Mouse (Mus musculus): Measurements from ENCODE around the gene Kif19a. TPM values are rescaled to one million over a fixed set of nuclear protein-coding genes. Genes with fewer than 3 reads are reported as not detected.

The Kif19a gene
- 2.2 and 3.0 TPM in 2 replicates for polyA plus RNA-seq (2016; fragmentation: Nextera tagmentation; extraction: Ambion mirVana)

GRCm38 (mm10) chr11:114764820-114765818, at the start of gene Kif19a:
Gene Kif19a, plus strand, starts transcription at chr11:114765388.
- 3% methylated on average over 48 of the region's 51 CpGs for WGBS
- H3K27me3 ChIP-seq: peaks cover 32% of the 10 kb centered on the region
- H3K36me3 ChIP-seq: no peaks in the 10 kb centered on the region
- peak within 1 kb of the TSS; percentile 44 for H3K4me3 ChIP-seq
- H3K4me1 ChIP-seq: peaks cover 14% of the 10 kb centered on the region
- no peaks in the 10 kb centered on the region for H3K9me3 ChIP-seq (replicated peaks)
- 0 out of 2 replicates have a peak, but pooled peaks have one; percentile 40 for ATAC-seq (ENCODE audit: low FRiP score)
- H3K4me2 ChIP-seq (replicated peaks): peak within 1 kb of the TSS; percentile 75
- H3K9ac ChIP-seq: peak within 1 kb of the TSS; percentile 9
- H3K27ac ChIP-seq: no peak within 1 kb of the TSS

GRCm38 (mm10) chr11:114715531-114715930, 49.7 kb upstream of the Kif19a start:
- Histone ChIP-seq H3K9ac (no peak overlapping the region), H3K27ac (no peak overlapping the region), H3K9me3 (replicated peaks) (no peaks in the 10 kb centered on the region), H3K4me1 (peaks cover 9% of the 10 kb centered on the region; the same call in 1 of the 2 replicates), H3K36me3 (peaks cover 12% of the 10 kb centered on the region), H3K4me2 (replicated peaks) (no peak overlapping the region), H3K4me3 (no peak overlapping the region), H3K27me3 (no peaks in the 10 kb centered on the region)
- WGBS: 72% methylated on average over 7 of the region's 7 CpGs
- ATAC-seq (ENCODE audit: low FRiP score): no peak

GRCm38 (mm10) chr11:114720535-114720934, 44.7 kb upstream of the Kif19a start:
- H3K4me2 ChIP-seq (replicated peaks): no peak overlapping the region
- ATAC-seq (ENCODE audit: low FRiP score): no peak
- no peak overlapping the region for H3K27ac ChIP-seq
- peaks cover 5% of the 10 kb centered on the region; the same call in 1 of the 2 replicates for H3K36me3 ChIP-seq
- no peak overlapping the region for H3K4me3 ChIP-seq
- H3K4me1 ChIP-seq: peaks cover 6% of the 10 kb centered on the region
- no peak overlapping the region for H3K9ac ChIP-seq
- WGBS: 85% methylated on average over 10 of the region's 10 CpGs
- H3K9me3 ChIP-seq (replicated peaks): no peaks in the 10 kb centered on the region
- H3K27me3 ChIP-seq: no peaks in the 10 kb centered on the region

GRCm38 (mm10) chr11:114722438-114722837, 42.8 kb upstream of the Kif19a start:
- Histone ChIP-seq H3K4me2 (replicated peaks) (no peak overlapping the region), H3K4me3 (no peak overlapping the region), H3K27me3 (no peaks in the 10 kb centered on the region), H3K9me3 (replicated peaks) (no peaks in the 10 kb centered on the region), H3K4me1 (peaks cover 13% of the 10 kb centered on the region), H3K36me3 (peaks cover 5% of the 10 kb centered on the region; the same call in 1 of the 2 replicates), H3K27ac (no peak overlapping the region), H3K9ac (no peak overlapping the region)
- ATAC-seq (ENCODE audit: low FRiP score): no peak
- WGBS: 86% methylated on average over 8 of the region's 8 CpGs

GRCm38 (mm10) chr11:114723030-114723429, 42.2 kb upstream of the Kif19a start:
- peaks cover 18% of the 10 kb centered on the region for H3K4me1 ChIP-seq
- H3K9ac ChIP-seq: no peak overlapping the region
- H3K4me3 ChIP-seq: no peak overlapping the region
- WGBS: 74% methylated on average over 13 of the region's 13 CpGs
- no peaks in the 10 kb centered on the region for H3K9me3 ChIP-seq (replicated peaks)
- 0 out of 2 replicates have a peak, but pooled peaks cover 5% of the 10 kb centered on the region for H3K27me3 ChIP-seq
- no peak overlapping the region for H3K4me2 ChIP-seq (replicated peaks)
- no peak for ATAC-seq (ENCODE audit: low FRiP score)
- H3K36me3 ChIP-seq: peaks cover 5% of the 10 kb centered on the region; the same call in 1 of the 2 replicates
- no peak overlapping the region for H3K27ac ChIP-seq

- H3K4me1 ChIP-seq: peaks cover 33% of the 10 kb centered on the region
- WGBS: 66% methylated on average over 11 of the region's 11 CpGs
- H3K27me3 ChIP-seq: 0 out of 2 replicates have a peak, but pooled peaks cover 7% of the 10 kb centered on the region
- no peaks in the 10 kb centered on the region for H3K9me3 ChIP-seq (replicated peaks)
- no peak for ATAC-seq (ENCODE audit: low FRiP score)
- H3K36me3 ChIP-seq: no peaks in the 10 kb centered on the region
- H3K4me3 ChIP-seq: no peak overlapping the region
- no peak overlapping the region for H3K9ac ChIP-seq
- no peak overlapping the region for H3K4me2 ChIP-seq (replicated peaks)
- H3K27ac ChIP-seq: no peak overlapping the region
Observed at GRCm38 (mm10) chr11:114724787-114725590, 40.2 kb upstream of the Kif19a start.

GRCm38 (mm10) chr11:114726965-114727825, 38.0 kb upstream of the Kif19a start, which contains the start of gene Dnaic2:
Gene Dnaic2, plus strand, starts transcription at chr11:114727408.
- ATAC-seq (ENCODE audit: low FRiP score): peak; percentile 91
- Histone ChIP-seq H3K9me3 (replicated peaks) (no peaks in the 10 kb centered on the region), H3K27me3 (0 out of 2 replicates have a peak, but pooled peaks cover 7% of the 10 kb centered on the region), H3K4me1 (peaks cover 33% of the 10 kb centered on the region), H3K36me3 (no peaks in the 10 kb centered on the region), H3K27ac (no peak within 1 kb of the TSS), H3K4me2 (replicated peaks) (peak within 1 kb of the TSS; percentile 52), H3K9ac (peak within 1 kb of the TSS; percentile 49), H3K4me3 (peak within 1 kb of the TSS; percentile 27)
- WGBS: 9% methylated on average over 34 of the region's 34 CpGs

GRCm38 (mm10) chr11:114727826-114728186, 37.4 kb upstream of the Kif19a start:
- no peaks in the 10 kb centered on the region for H3K36me3 ChIP-seq
- peaks cover 33% of the 10 kb centered on the region for H3K4me1 ChIP-seq
- peaks cover 9% of the 10 kb centered on the region; the same call in 1 of the 2 replicates for H3K27me3 ChIP-seq
- peak overlapping the region; percentile 52 for H3K4me2 ChIP-seq (replicated peaks)
- WGBS: 24% methylated on average over 5 of the region's 5 CpGs
- no peak overlapping the region for H3K27ac ChIP-seq
- H3K9ac ChIP-seq: peak overlapping the region; percentile 49; the same call in 1 of the 2 replicates
- ATAC-seq (ENCODE audit: low FRiP score): 0 out of 2 replicates have a peak, but pooled peaks have one; percentile 23
- peak overlapping the region; percentile 27; the same call in 1 of the 2 replicates for H3K4me3 ChIP-seq
- no peaks in the 10 kb centered on the region for H3K9me3 ChIP-seq (replicated peaks)

GRCm38 (mm10) chr11:114728333-114728732, 36.9 kb upstream of the Kif19a start:
- H3K27ac ChIP-seq: no peak overlapping the region
- peaks cover 11% of the 10 kb centered on the region; the same call in 1 of the 2 replicates for H3K27me3 ChIP-seq
- no peak overlapping the region for H3K4me2 ChIP-seq (replicated peaks)
- no peak for ATAC-seq (ENCODE audit: low FRiP score)
- WGBS: 42% methylated on average over 5 of the region's 5 CpGs
- no peak overlapping the region for H3K9ac ChIP-seq
- H3K36me3 ChIP-seq: no peaks in the 10 kb centered on the region
- no peaks in the 10 kb centered on the region for H3K9me3 ChIP-seq (replicated peaks)
- H3K4me3 ChIP-seq: no peak overlapping the region
- H3K4me1 ChIP-seq: peaks cover 33% of the 10 kb centered on the region

- no peak overlapping the region for H3K4me2 ChIP-seq (replicated peaks)
- H3K9me3 ChIP-seq (replicated peaks): no peaks in the 10 kb centered on the region
- no peak overlapping the region for H3K9ac ChIP-seq
- peaks cover 32% of the 10 kb centered on the region for H3K4me1 ChIP-seq
- no peak overlapping the region for H3K27ac ChIP-seq
- no peaks in the 10 kb centered on the region for H3K36me3 ChIP-seq
- ATAC-seq (ENCODE audit: low FRiP score): no peak
- H3K27me3 ChIP-seq: peaks cover 11% of the 10 kb centered on the region; the same call in 1 of the 2 replicates
- H3K4me3 ChIP-seq: no peak overlapping the region
- WGBS: 52% methylated on average over 6 of the region's 6 CpGs
Observed at GRCm38 (mm10) chr11:114729832-114730363, 35.3 kb upstream of the Kif19a start.

GRCm38 (mm10) chr11:114731711-114732110, 33.5 kb upstream of the Kif19a start:
- 78% methylated on average over 4 of the region's 4 CpGs for WGBS
- H3K27ac ChIP-seq: no peak overlapping the region
- H3K9ac ChIP-seq: no peak overlapping the region
- no peak overlapping the region for H3K4me2 ChIP-seq (replicated peaks)
- H3K27me3 ChIP-seq: peaks cover 11% of the 10 kb centered on the region; the same call in 1 of the 2 replicates
- ATAC-seq (ENCODE audit: low FRiP score): no peak
- no peak overlapping the region for H3K4me3 ChIP-seq
- H3K4me1 ChIP-seq: peaks cover 27% of the 10 kb centered on the region
- no peaks in the 10 kb centered on the region for H3K36me3 ChIP-seq
- no peaks in the 10 kb centered on the region for H3K9me3 ChIP-seq (replicated peaks)

Measured in hindbrain, embryonic 12.5 days (tissue).